Mouse (Mus musculus) cerebral cortex, adult 2 months (tissue): ENCODE data around the gene Pkm.

Experiments used
- WGBS: fragments of 180-500 bp; shearing (Covaris S2); methylation state at CpG from one replicate; pipeline ENCODE4 v1.1.7; 2018; 5-methylcytosine and 5-hydroxymethylcytosine counted together

Gene Pkm

GRCm38 (mm10) chr9:59655958-59656634, at the start of gene Pkm:
Gene Pkm, plus strand, starts transcription at chr9:59656368.
- WGBS: under 1% methylated on average over 46 of the region's 46 CpGs

DNA sequence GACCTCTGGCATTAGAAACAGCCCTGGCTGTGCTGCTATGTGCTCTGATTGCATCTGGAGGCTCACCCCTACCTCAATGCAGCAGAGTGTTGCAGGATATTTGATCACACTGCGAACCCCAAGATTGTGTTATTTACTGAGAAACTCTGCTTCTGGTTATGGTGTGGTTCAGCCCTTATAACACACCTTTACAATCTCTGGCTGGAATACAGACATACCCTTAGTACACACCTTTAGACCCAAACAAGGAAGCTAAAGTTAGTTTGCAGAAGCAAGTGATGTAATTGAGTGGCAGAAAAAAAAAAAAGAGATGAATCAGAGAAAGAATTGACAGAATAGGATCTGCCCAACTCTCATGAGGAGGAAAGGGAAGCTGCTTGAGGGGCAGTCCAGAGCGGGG, 45.2 kb upstream of the Pkm start:
- 97% methylated on average over 2 of the region's 2 CpGs for whole genome bisulfite sequencing

DNA sequence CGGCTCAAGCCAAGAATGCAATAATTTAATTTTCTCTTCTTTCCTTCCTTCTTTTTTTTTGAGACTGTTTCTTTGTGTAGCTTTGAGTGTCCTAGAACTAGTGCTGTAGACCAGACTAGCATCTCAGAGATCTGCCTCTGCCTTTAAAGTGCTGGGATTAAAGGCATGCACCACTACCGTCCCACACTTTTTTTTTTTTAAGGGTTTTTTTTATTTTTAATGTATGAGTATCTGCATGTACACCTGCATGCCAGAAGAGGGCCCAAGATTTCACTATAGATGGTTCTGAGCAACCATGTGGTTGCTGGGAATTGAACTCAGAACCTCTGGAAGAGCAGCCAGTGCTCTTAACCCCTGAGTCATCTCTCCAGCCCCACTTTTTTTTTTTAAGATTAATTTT, 40.4 kb upstream of the Pkm start:
- 59% methylated on average over 2 of the region's 2 CpGs for WGBS

DNA sequence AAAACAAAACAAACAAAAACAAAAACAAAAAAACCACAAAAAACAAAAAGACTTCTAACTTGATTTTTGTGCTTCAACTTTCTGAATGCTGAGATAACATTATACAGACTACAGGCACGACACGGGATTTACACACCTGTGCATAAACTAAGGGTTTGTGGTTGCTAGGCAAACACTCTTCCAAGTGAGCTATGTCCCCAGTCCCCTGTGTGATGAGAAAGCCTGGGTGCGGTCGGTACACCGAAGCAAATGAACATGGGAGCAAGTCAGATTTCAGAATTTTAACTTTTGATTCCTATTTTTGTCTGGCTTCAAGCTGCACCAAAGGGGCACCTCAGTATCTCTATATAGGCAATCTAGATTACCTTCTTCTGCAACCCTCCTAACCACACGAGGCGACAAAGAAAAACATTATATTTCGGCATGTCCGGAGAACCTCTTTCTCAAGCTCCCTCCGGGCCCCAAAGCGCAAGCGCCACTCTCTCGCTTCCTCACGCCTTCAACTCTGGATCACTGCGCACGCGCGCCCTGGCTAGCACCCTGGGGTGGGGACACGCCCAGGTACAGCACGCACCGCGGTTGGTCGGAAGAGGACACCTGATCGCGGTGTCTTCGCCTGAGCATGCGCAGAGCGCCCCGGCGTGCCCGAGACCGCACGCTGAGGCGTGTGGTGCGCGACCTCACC, 39.4 kb upstream of the Pkm start, which contains the start of gene Parp6:
Gene Parp6 (plus strand): TSS at position 663 of the 685 bp plus-strand sequence.
- 1% methylated on average over 35 of the region's 36 CpGs for WGBS

DNA sequence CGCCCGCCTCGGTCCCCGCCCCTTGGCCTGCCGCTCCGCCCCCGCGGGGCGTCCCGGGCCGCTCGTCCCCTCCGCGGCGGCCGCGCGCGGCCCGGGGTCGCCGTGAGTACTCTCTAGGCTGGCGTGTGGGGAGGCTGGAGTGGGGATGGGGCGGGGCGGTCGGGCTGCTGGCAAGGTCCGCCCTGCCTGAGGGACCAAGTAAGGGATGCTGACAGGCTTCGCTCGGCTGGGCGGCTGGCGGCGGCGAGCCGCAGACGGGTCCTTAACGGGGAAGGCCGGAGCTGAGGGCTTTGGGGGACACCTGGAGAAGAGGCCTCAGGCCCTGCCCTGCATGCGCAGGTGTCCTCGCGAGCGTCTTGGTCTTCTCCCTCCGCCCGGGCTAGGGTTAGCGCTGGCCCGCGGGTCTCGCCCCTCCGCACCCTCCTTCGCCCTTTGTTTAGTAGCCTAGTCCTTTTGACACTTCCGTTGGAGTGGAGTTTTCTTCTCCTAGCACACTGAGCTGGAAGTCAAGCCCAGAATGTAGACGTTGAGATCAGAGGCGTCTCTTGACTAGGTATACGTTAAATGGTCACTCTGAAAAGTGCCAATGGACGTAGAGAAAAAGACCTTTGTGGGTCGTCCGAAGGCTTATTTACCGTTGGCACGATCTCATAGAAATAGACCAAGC, 38.7 kb upstream of the Pkm start:
- under 1% methylated on average over 53 of the region's 58 CpGs for WGBS

- WGBS: 89% methylated on average over 1 of the region's 1 CpGs
Observed at GRCm38 (mm10) chr9:59638372-59638771, 17.8 kb upstream of the Pkm start.

DNA sequence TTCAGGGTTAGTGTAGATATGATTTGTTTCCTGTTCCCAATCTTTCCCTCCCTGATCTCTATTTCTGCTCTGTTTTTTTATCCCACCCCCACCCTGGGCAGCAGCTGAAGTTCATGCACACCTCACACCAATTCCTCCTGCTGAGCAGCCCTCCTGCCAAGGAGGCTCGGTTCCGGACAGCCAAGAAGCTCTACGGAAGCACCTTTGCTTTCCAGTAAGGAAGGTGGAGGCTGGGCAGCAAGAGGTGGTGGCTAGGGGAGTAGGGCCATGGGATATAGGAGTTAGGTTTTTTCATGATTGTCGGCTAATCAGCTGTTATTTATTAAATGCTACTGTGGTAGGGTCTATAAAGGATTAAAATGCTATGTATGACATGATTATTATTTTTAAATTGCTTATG, 16.2 kb upstream of the Pkm start:
- 95% methylated on average over 4 of the region's 4 CpGs for WGBS

- 88% methylated on average over 2 of the region's 2 CpGs for WGBS
Observed at GRCm38 (mm10) chr9:59641320-59641719, 14.8 kb upstream of the Pkm start.

DNA sequence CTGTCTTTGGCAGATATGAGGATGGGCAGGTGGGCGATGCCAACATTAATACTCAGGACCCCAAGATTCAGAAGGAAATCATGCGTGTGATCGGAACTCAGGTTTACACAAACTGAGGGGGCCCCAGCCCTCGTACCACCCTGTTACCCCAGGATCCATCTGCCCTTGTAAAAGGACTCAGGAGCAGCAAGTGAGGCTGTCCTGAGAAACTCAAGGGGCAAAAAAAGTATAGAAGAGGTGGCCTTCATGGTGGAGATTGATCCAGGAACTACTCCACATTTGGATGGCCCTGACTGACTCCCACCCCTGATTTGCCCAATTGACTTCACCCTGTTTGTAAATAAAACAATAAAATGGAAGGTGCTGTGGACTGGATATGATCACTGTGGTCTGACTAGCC, 6.3 kb upstream of the Pkm start:
- 97% methylated on average over 4 of the region's 4 CpGs for WGBS

GRCm38 (mm10) chr9:59653371-59653770, 2.8 kb upstream of the Pkm start:
- 19% methylated on average over 3 of the region's 3 CpGs for WGBS

DNA sequence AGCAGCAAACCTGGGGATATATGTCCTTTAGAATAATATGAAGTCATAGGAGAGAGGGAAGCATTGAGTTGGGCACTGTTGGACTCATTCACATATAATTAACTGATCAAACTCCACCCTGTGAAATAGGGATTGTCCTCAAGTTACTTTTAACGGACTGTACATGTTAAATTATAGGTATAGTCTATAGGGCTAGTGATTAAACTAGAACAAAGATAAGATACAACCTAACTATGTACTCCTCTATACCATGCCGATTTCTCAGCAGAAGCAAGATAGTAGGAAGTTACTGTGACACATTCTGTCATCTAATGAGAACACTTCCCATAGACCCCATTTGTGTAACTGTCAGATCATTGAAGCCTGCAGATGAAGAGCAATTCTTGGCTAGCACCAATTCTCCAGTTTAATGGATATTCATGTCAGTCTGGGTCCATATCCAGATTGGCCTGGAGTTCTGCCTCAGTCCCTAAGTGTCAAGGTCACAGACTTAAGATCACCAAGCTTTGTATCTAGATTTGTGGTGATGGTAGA, 1.7 kb upstream of the Pkm start:
- WGBS: 86% methylated on average over 2 of the region's 2 CpGs

DNA sequence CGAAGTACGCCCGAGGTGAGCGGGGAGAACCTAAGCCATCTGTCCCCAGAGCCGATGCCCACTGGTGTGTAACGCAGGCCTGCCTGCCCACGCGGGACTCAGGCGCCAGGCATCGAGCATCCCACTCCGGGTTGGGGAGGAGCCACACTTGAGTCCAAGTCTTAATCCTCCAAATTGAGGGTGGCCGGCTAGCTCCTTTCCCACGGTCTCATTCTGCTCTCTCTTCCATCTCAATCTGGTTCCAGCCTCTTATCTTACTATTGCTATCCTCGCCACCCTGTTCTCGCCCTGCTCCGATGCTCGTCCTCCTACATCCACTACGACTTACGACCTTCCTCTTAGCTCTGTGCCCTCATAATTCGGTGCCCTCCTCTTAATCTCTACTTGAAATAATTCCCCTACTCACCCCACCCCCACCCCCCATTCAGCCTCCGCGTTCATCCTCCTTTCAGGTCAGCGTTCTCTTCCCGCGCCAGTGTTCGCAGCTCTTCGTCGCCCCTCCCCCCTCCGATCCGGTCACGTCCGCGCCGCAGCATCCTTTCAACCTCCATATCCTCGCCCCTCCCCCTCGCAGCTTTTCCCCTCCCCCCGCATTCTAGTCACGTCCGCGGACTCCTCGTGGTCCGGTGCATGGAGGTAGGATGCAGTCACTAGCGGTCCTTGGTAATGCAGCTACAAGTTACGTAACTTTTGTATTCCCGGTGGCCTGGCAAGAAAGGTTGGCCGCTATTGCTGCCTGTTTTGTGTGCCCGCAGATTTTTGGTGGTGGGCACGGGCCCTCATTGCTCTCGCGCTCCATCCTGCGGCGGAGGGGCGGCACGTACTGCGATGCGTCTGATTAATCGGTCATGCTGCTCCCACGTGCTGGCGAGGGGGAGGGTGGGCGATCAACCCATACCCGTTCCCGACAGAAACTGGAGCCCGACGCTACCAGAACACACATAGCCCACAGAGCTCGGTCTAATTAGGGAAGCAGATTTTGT, 758 bp downstream of the Pkm start:
- WGBS: under 1% methylated on average over 65 of the region's 65 CpGs

GRCm38 (mm10) chr9:59658146-59658545, 2.0 kb downstream of the Pkm start:
- 14% methylated on average over 4 of the region's 4 CpGs for WGBS

- 19% methylated on average over 14 of the region's 14 CpGs for WGBS
Observed at GRCm38 (mm10) chr9:59659036-59660026, 3.2 kb downstream of the Pkm start.

DNA sequence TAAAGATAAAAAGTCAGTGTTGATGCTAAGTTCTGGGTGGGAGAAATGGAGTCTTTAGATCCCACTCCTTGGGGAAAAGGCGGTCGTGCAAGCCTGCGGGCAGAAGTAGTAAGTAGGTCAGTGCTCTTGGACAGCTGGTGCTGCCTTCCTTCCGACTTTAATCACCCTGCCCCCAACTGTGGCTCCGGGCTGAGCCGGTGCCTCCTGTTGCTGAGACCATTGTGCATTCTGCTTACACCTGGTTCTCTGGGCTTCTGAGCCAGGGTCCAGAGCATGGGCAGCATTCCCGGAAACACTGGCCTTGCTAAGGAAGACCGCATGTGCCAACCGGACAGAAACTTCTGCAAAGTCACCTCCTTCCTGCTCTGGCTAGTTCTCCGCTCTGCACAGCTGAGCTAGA, 4.3 kb downstream of the Pkm start:
- WGBS: 16% methylated on average over 10 of the region's 10 CpGs

- 29% methylated on average over 6 of the region's 6 CpGs for WGBS
Observed at GRCm38 (mm10) chr9:59661298-59661975, 5.3 kb downstream of the Pkm start.

DNA sequence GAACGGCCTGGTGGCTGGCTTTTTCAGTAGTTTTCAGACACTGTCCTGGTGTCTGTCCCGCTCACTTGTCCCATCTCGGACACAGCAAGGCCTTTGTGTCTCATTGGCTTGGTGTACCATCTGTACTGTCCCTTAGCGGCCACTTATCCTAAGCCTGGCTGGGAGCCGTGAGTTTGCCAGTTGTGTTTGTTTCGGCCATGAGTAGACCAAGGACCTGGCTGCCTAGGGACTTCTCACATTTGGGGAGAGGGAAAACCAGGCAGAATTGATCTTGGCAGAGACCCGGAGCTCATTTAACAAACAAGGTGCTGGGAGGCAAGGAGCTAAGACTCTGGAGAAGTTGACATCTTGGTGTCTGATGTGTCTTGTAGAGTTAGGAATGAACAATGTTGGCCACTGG, 7.1 kb downstream of the Pkm start:
- WGBS: 65% methylated on average over 7 of the region's 7 CpGs

- WGBS: 64% methylated on average over 3 of the region's 3 CpGs
Observed at GRCm38 (mm10) chr9:59663957-59664356, 7.8 kb downstream of the Pkm start.

DNA sequence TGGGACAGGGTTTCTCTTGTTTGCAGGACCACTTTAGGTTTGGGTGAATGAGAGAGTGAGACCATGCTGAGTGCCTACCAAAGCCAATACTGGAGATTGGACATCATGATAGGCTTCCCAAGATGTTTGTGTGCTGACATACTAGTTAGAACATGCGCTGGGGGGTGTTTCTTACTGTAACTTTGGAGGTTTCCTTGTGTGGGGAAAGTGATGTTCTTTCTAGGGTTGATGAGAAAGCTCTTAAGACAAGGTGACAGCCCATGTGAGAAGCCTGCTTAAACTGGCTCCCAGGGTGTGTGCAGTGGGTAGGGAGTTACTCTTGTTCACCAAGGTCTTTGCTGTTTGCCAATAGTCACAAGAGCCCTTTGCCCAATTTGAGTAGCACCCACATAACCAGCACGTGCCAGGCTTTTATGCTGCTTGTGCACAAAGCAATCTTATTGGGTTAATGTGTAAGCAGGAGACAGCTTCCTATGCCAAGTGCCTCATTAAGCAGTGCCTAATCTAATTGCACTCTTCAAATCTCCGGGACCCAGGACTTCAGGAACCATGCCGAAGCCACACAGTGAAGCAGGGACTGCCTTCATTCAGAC, 8.6 kb downstream of the Pkm start:
- 45% methylated on average over 4 of the region's 4 CpGs for WGBS
